Mouse (Mus musculus) myocyte (in vitro differentiated cells): ENCODE results near the gene Gm9767. TPM values are rescaled to one million over a fixed set of nuclear protein-coding genes. Genes with fewer than 3 reads are reported as not detected.

Source experiments
- H3K27me3 ChIP-seq: one replicate; pipeline ENCODE4 v1.6.1; 2011; ENCODE audit not compliant: control insufficient read depth, insufficient read depth, insufficient read length
- H3K36me3 ChIP-seq: one replicate; pipeline ENCODE4 v1.6.1; 2011; ENCODE audit not compliant: control insufficient read depth, insufficient read depth
- H3K4me2 ChIP-seq: one replicate; pipeline ENCODE4 v1.6.1; 2011; ENCODE audit warnings: low read depth, control low read depth
- H3K4me3 ChIP-seq: one replicate; pipeline ENCODE4 v1.5.1; 2011; ENCODE audit warnings: mild to moderate bottlenecking, control low read depth, moderate library complexity
- H3K79me2 ChIP-seq: one replicate; pipeline ENCODE4 v1.6.1; 2011; ENCODE audit not compliant: control insufficient read depth, insufficient read depth
- H3ac ChIP-seq: one replicate; pipeline ENCODE4 v1.6.1; 2011; ENCODE audit not compliant: control insufficient read depth, insufficient read length
- USF1 ChIP-seq: IDR thresholded peaks from one replicate; pipeline ENCODE4 v1.6.1; 2011; ENCODE audit warnings: low read depth, mild to moderate bottlenecking, control low read depth, moderate library complexity
- polyA plus RNA-seq: library from polyadenylated mRNA; unstranded; fragments of >200 nt; fragmentation: generic; extraction: Trizol; gene quantifications from one replicate; pipeline ENCODE4 v1.2.1, GENCODE M21; 2012; ENCODE audit warnings: missing spikeins

Gm9767 gene
- polyA plus RNA-seq, 1 experiment: 0.10 TPM

DNA sequence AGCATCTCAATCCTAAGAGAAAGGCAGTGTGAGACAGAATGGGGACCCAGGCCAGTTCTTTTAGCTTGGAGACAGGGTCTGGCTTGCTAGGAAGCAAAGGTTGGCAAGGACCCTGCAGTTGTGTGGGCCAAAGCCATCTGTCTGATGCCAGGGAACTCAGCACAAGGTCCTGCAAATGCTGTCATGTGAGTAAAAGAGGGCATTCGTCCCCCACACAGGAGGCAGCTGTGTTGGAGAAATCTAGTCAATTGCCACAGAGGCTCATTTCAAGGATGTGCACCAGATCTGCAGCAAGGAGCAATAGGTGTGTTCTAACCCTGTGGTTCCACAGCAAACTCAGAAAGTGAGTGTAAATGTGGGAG is 41.7 kb downstream of the Gm9767 start:
- Histone ChIP-seq H3K36me3 (no peaks in the 10 kb centered on the region), H3K79me2 (no peaks in the 10 kb centered on the region), H3ac (no peak overlapping the region), H3K4me2 (no peak overlapping the region), H3K4me3 (no peak overlapping the region), H3K27me3 (no peaks in the 10 kb centered on the region)
- no peak for TF ChIP-seq USF1

Other genes with a start within 250 kb of the Gm9767 start
- 1.4 TPM for gene Tmem200a, start 797 bp downstream of the Gm9767 start, polyA plus RNA-seq
- 0.06 TPM for gene Samd3, start 151.5 kb downstream of the Gm9767 start, polyA plus RNA-seq